Mouse (Mus musculus) C2C12 (cell line): ENCODE data around the gene Nfkbib. TPM values are rescaled to one million over a fixed set of nuclear protein-coding genes. Genes with fewer than 3 reads are reported as not detected.

Experiments used
- H3K27me3 ChIP-seq: one replicate; pipeline ENCODE4 v1.6.1; 2011; ENCODE audit not compliant: control insufficient read depth, insufficient read depth, insufficient read length
- H3K36me3 ChIP-seq: one replicate; pipeline ENCODE4 v1.6.1; 2011; ENCODE audit not compliant: control insufficient read depth, insufficient read depth
- H3K4me3 ChIP-seq: one replicate; pipeline ENCODE4 v1.5.1; 2011; ENCODE audit warnings: mild to moderate bottlenecking, control low read depth; ENCODE audit not compliant: poor library complexity, insufficient read depth, severe bottlenecking
- H3K79me2 ChIP-seq: one replicate; pipeline ENCODE4 v1.6.1; 2011; ENCODE audit not compliant: control insufficient read depth, insufficient read depth
- H3K79me3 ChIP-seq: one replicate; pipeline ENCODE4 v1.6.1; 2011; ENCODE audit warnings: low read depth, control low read depth
- H3ac ChIP-seq: one replicate; pipeline ENCODE3; 2011; ENCODE audit warnings: low read depth; ENCODE audit not compliant: control insufficient read depth, insufficient read length
- CEBPB ChIP-seq: IDR thresholded peaks from one replicate; pipeline ENCODE4 v1.6.1; 2011; ENCODE audit warnings: low read depth, mild to moderate bottlenecking, control low read depth, moderate library complexity
- CTCF ChIP-seq: IDR thresholded peaks from one replicate; pipeline ENCODE4 v1.5.1; 2011; ENCODE audit not compliant: control insufficient read depth, insufficient read depth, insufficient read length
- FOSL1 ChIP-seq: IDR thresholded peaks from one replicate; pipeline ENCODE4 v1.8.0; 2011; ENCODE audit warnings: mild to moderate bottlenecking, low read length; ENCODE audit not compliant: poor library complexity, insufficient read depth, severe bottlenecking
- MAX ChIP-seq: IDR thresholded peaks from one replicate; pipeline ENCODE4 v1.6.1; 2011; ENCODE audit warnings: mild to moderate bottlenecking, control low read depth
- MYOD1 ChIP-seq: IDR thresholded peaks from one replicate; pipeline ENCODE4 v1.6.1; 2011; ENCODE audit warnings: low read depth; ENCODE audit not compliant: control insufficient read depth, insufficient read length
- MYOG ChIP-seq: IDR thresholded peaks from one replicate; pipeline ENCODE4 v1.6.1; 2011; ENCODE audit not compliant: control insufficient read depth, insufficient read length; ENCODE audit errors: extremely low read depth
- USF1 ChIP-seq: IDR thresholded peaks from one replicate; pipeline ENCODE4 v1.6.1; 2011; ENCODE audit warnings: low read depth, mild to moderate bottlenecking, control low read depth, moderate library complexity
- polyA plus RNA-seq: library from polyadenylated mRNA; unstranded; fragments of >200 nt; fragmentation: generic; extraction: Trizol; gene quantifications from one replicate; pipeline ENCODE4 v1.2.1, GENCODE M21; 2012; ENCODE audit warnings: missing spikeins

The Nfkbib gene
- polyA plus RNA-seq, 1 experiment: 45.1 TPM

GRCm38 (mm10) chr7:28812436-28812835, 45.1 kb upstream of the Nfkbib start:
- H3K4me3 ChIP-seq: peak overlapping the region; percentile 59
- TF ChIP-seq FOSL1: no peak
- no peak for TF ChIP-seq MYOG
- no peak for TF ChIP-seq CTCF
- TF ChIP-seq CEBPB: no peak
- no peak for TF ChIP-seq MYOD1
- TF ChIP-seq MAX: no peak
- TF ChIP-seq USF1: no peak
- peaks cover 60% of the 10 kb centered on the region for H3K36me3 ChIP-seq
- no peaks in the 10 kb centered on the region for H3K27me3 ChIP-seq
- peaks cover 62% of the 10 kb centered on the region for H3K79me2 ChIP-seq
- H3ac ChIP-seq: peak overlapping the region; percentile 58
- H3K79me3 ChIP-seq: peaks cover 59% of the 10 kb centered on the region

GRCm38 (mm10) chr7:28811640-28812275, 44.4 kb upstream of the Nfkbib start:
- TF ChIP-seq CTCF (no peak), MYOD1 (no peak), FOSL1 (no peak), CEBPB (no peak), USF1 (no peak), MAX (no peak), MYOG (no peak)
- peaks cover 53% of the 10 kb centered on the region for H3K36me3 ChIP-seq
- peaks cover 52% of the 10 kb centered on the region for H3K79me3 ChIP-seq
- H3K27me3 ChIP-seq: no peaks in the 10 kb centered on the region
- H3K79me2 ChIP-seq: peaks cover 55% of the 10 kb centered on the region
- H3ac ChIP-seq: peak overlapping the region; percentile 65
- peak overlapping the region; percentile 59 for H3K4me3 ChIP-seq

GRCm38 (mm10) chr7:28811228-28811627, 43.9 kb upstream of the Nfkbib start:
- peak overlapping the region; percentile 59 for H3K4me3 ChIP-seq
- peaks cover 50% of the 10 kb centered on the region for H3K79me2 ChIP-seq
- peaks cover 47% of the 10 kb centered on the region for H3K36me3 ChIP-seq
- TF ChIP-seq CEBPB (no peak), MAX (peak; percentile 64)
- H3K27me3 ChIP-seq: no peaks in the 10 kb centered on the region
- H3ac ChIP-seq: peak overlapping the region; percentile 65
- peaks cover 48% of the 10 kb centered on the region for H3K79me3 ChIP-seq

GRCm38 (mm10) chr7:28810107-28811066, 43.1 kb upstream of the Nfkbib start:
- H3K79me3 ChIP-seq: peaks cover 40% of the 10 kb centered on the region
- peaks cover 39% of the 10 kb centered on the region for H3K36me3 ChIP-seq
- no peak for TF ChIP-seq CTCF
- peak; percentile 67 for TF ChIP-seq CEBPB
- peaks cover 42% of the 10 kb centered on the region for H3K79me2 ChIP-seq
- H3K4me3 ChIP-seq: peak overlapping the region; percentile 59
- peak overlapping the region; percentile 96 for H3ac ChIP-seq
- H3K27me3 ChIP-seq: no peaks in the 10 kb centered on the region

GRCm38 (mm10) chr7:28809401-28810089, 42.2 kb upstream of the Nfkbib start:
- Histone ChIP-seq H3K27me3 (no peaks in the 10 kb centered on the region), H3K79me3 (peaks cover 32% of the 10 kb centered on the region), H3K36me3 (peaks cover 31% of the 10 kb centered on the region), H3ac (peak overlapping the region; percentile 81), H3K79me2 (peaks cover 33% of the 10 kb centered on the region), H3K4me3 (peak overlapping the region; percentile 52)
- no peak for TF ChIP-seq MYOD1
- TF ChIP-seq FOSL1: no peak
- no peak for TF ChIP-seq CTCF
- TF ChIP-seq MYOG: no peak
- no peak for TF ChIP-seq USF1
- TF ChIP-seq MAX: no peak
- no peak for TF ChIP-seq CEBPB

- Histone ChIP-seq H3K79me3 (peaks cover 26% of the 10 kb centered on the region), H3K36me3 (peaks cover 25% of the 10 kb centered on the region), H3K4me3 (peak overlapping the region; percentile 52), H3K27me3 (no peaks in the 10 kb centered on the region), H3K79me2 (peaks cover 28% of the 10 kb centered on the region), H3ac (peak overlapping the region; percentile 94)
- TF ChIP-seq MYOG (no peak), CTCF (no peak), CEBPB (no peak), MAX (no peak), MYOD1 (no peak), FOSL1 (no peak), USF1 (no peak)
Measured at GRCm38 (mm10) chr7:28808957-28809393, 41.7 kb upstream of the Nfkbib start.
